Mouse (Mus musculus): Measurements from ENCODE around the gene Paqr5.

DNA sequence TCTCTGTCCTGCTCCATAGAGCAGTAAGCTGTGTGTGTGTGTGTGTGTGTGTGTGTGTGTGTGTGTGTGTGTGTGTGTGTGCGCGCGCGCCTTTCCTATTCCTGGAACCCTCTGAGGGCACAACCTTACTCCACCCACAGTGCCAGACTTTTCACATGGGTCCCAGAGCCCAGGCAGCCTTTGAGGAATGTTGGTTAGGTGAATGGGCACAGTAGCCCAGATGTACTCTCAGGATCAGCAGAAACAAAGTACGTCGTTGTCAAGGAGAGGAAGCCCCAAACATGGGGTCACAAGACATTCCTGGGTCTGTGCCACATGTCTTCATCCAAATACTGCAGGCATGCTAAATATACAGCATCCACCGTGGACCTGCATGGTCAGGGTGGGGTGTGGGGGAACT is 60.7 kb downstream of the Paqr5 start:
- no peak for TF ChIP-seq CTCF (IDR thresholded peaks at IDR 0.05; ENCODE audit: insufficient read depth, low read length)
- no peak for TF ChIP-seq POLR2A (IDR thresholded peaks at IDR 0.05; ENCODE audit: borderline replicate concordance, extremely low read depth, low read depth, low read length)

All from lung, adult 2 months (tissue).